Mouse (Mus musculus) megakaryocyte, embryonic 14.5 days (primary cell): ENCODE data around the gene Rnf185.

Experiments
- FLI1 ChIP-seq: IDR thresholded peaks from 2 replicates; pipeline ENCODE4 v1.6.1; 2012; ENCODE audit warnings: low read length, inconsistent platforms, mixed read lengths
- GATA1 ChIP-seq: IDR thresholded peaks from 3 replicates; pipeline ENCODE4 v1.6.1; 2012; ENCODE audit warnings: mixed read lengths, low read length, inconsistent platforms, borderline replicate concordance

- TF ChIP-seq GATA1 (no peak), FLI1 (no peak)
Measured at GRCm38 (mm10) chr11:3368983-3369382, 83.2 kb downstream of the Rnf185 start.
